Mouse (Mus musculus): ENCODE results near the gene Plod1.

GRCm38 (mm10) chr4:147883041-147883440, 53.5 kb downstream of the Plod1 start:
- TF ChIP-seq CTCF (IDR thresholded peaks at IDR 0.05; ENCODE audit: low read depth, low read length), result no peak
- TF ChIP-seq POLR2A (IDR thresholded peaks at IDR 0.05; ENCODE audit: extremely low read depth, insufficient read depth, low read length), result no peak
